Mouse (Mus musculus): Measurements from ENCODE around the gene Apol11a.

DNA sequence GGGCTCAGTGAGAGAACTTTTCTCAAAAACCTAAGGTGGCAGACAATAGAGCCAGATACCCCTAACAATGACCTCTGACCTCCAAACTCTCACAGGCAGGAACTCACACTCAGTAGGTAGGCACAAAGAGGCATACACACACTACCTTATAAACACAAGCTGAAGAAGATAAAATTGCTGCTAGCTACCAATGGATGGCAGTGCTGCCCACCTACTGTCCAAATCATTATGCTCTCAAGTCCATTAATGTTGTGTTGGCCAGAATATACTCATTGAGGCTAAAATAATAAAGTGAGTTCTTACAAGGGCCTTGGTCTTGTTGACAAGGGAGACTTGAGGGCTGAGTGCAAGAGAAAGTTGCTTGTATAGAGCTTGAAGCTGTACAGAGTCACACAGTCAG is 55.1 kb downstream of the Apol11a start:
- TF ChIP-seq GATA1 (IDR thresholded peaks at IDR 0.05; ENCODE audit: low read length), result no peak
- no peak for TF ChIP-seq TAL1 (IDR thresholded peaks at IDR 0.05; ENCODE audit: low read length)
